In the genomic region with DNA sequence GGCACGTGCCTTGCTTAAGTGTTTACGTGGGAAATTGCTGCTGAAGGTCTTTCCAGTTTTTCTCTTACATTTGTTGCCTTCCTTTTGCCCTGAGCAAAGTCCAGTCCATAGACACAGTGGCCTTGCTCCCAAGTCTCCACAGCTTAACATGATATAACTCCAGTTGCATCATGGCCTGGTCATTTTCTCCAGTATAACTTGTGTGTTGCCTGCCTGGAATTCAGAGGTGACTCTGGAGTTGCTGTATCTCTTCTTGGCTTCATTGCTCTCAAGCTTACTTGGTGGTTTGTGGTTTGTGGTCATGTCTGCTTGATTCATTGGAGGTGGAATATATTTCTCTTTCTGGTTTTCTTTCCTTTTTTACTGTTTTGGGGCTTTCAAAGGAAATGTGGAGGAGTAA, we compare ENCODE assay signal across 23 mouse cellular contexts. TPM values are rescaled to one million over a fixed set of nuclear protein-coding genes. Genes with fewer than 3 reads are reported as not detected.
DNase-seq lines count a peak whose midpoint lies in the region; TF ChIP-seq lines count a peak whose summit lies in the region.
"Had no signal": no experiment of that assay in that cellular context is flagged by ENCODE, and none has a peak within 500 bp of the region (broad histone marks: within the 10 kb centered on the region; RNA-seq: fewer than 3 reads in every experiment).

No protein-coding gene starts in this region.

- H3K4me1 ChIP-seq in cortical plate, adult 2 months (ENCODE audit: control insufficient read depth, insufficient read depth, low read length) = peaks cover 16% of the 10 kb centered on the region; the same call in 1 of the 2 replicates
- no peaks in the 10 kb centered on the region for H3K4me1 ChIP-seq in lung, adult 2 months (ENCODE audit: control insufficient read depth, insufficient read depth, low read length)
- H3K4me1 ChIP-seq: embryonic facial prominence, embryonic 10.5 days; embryonic facial prominence, embryonic 13.5 days; forebrain, embryonic 12.5 days; forebrain, embryonic 15.5 days; hindbrain, embryonic 12.5 days; hindbrain, embryonic 15.5 days had no signal

- DNase-seq in layer of hippocampus, adult 2 months (ENCODE audit: low spot score in 2 of 2) = no peak
- no peak for DNase-seq in layer of hippocampus, postnatal 36 days
- DNase-seq in 3T3-L1 (ENCODE audit: low read depth, low spot score) = peak; percentile 80
- DNase-seq in kidney, postnatal 10 days = no peak
- no peak for DNase-seq in lung, adult 2 months
- DNase-seq: adrenal gland, postnatal 10 days; adrenal gland, postnatal 36 days; embryo, embryonic 11 days; gastrocnemius, postnatal 25 days; heart, adult 2 months had no signal

- H3K36me3 ChIP-seq in C2C12 (ENCODE audit: control insufficient read depth, insufficient read depth) = no peaks in the 10 kb centered on the region
- H3K36me3 ChIP-seq: embryonic facial prominence, embryonic 10.5 days; embryonic facial prominence, embryonic 13.5 days; forebrain, embryonic 12.5 days; forebrain, embryonic 15.5 days; hindbrain, embryonic 12.5 days; hindbrain, embryonic 15.5 days had no signal

- no peaks in the 10 kb centered on the region for H3K79me2 ChIP-seq in C2C12 (ENCODE audit: control insufficient read depth, insufficient read depth)

- peak overlapping the region; percentile 86 for H3K27ac ChIP-seq in layer of hippocampus, adult 2 months
- H3K27ac ChIP-seq in cortical plate, adult 2 months (ENCODE audit: insufficient read depth, low read length) = peak overlapping the region; percentile 94
- H3K27ac ChIP-seq: embryonic facial prominence, embryonic 10.5 days; embryonic facial prominence, embryonic 13.5 days; forebrain, embryonic 12.5 days; forebrain, embryonic 15.5 days; heart, adult 2 months; hindbrain, embryonic 12.5 days; hindbrain, embryonic 15.5 days had no signal

- no peak overlapping the region for H3K4me3 ChIP-seq in layer of hippocampus, adult 2 months
- no peak overlapping the region for H3K4me3 ChIP-seq in C2C12 (ENCODE audit: insufficient read depth, poor library complexity, severe bottlenecking)
- H3K4me3 ChIP-seq in cortical plate, adult 2 months (ENCODE audit: insufficient read depth, low read length) = no peak overlapping the region
- no peak overlapping the region for H3K4me3 ChIP-seq in lung, adult 2 months (replicated peaks; ENCODE audit: extremely low read depth, low read depth, low read length)
- H3K4me3 ChIP-seq: embryonic facial prominence, embryonic 10.5 days; embryonic facial prominence, embryonic 13.5 days; erythroblast, embryonic 14.5 days; forebrain, embryonic 12.5 days; forebrain, embryonic 15.5 days; heart, adult 2 months; hindbrain, embryonic 12.5 days; hindbrain, embryonic 15.5 days had no signal

- 55% methylated on average over 2 of the region's 2 CpGs for WGBS in lung, adult 2 months

- TF ChIP-seq CTCF in layer of hippocampus, adult 2 months (conservative IDR thresholded peaks at IDR 0.05) = no peak
- TF ChIP-seq CTCF in C2C12 (IDR thresholded peaks at IDR 0.05; ENCODE audit: control insufficient read depth, insufficient read depth, insufficient read length) = no peak
- no peak for TF ChIP-seq CTCF in cortical plate, adult 2 months (IDR thresholded peaks at IDR 0.05; ENCODE audit: extremely low read depth, insufficient read depth, low read length)
- no peak for TF ChIP-seq CTCF in lung, adult 2 months (IDR thresholded peaks at IDR 0.05; ENCODE audit: insufficient read depth, low read length)

- no peaks in the 10 kb centered on the region for H3K27me3 ChIP-seq in C2C12 (ENCODE audit: control insufficient read depth, insufficient read depth, insufficient read length)
- H3K27me3 ChIP-seq: embryonic facial prominence, embryonic 13.5 days; forebrain, embryonic 12.5 days; forebrain, embryonic 15.5 days; hindbrain, embryonic 12.5 days; hindbrain, embryonic 15.5 days had no signal

- H3ac ChIP-seq in C2C12 (ENCODE audit: control insufficient read depth, insufficient read length, low read depth) = no peak overlapping the region

- no peak for TF ChIP-seq POLR2A in cortical plate, adult 2 months (IDR thresholded peaks at IDR 0.05; ENCODE audit: extremely low read depth, insufficient read depth, low read length)
- TF ChIP-seq POLR2A in lung, adult 2 months (IDR thresholded peaks at IDR 0.05; ENCODE audit: borderline replicate concordance, extremely low read depth, low read depth, low read length) = no peak

- H3K79me3 ChIP-seq in C2C12 (ENCODE audit: low read depth) = no peaks in the 10 kb centered on the region

TF ChIP-seq in C2C12, 6 proteins besides CTCF, POLR2A, EP300 and RAD21:
- TF ChIP-seq CEBPB (IDR thresholded peaks at IDR 0.05; ENCODE audit: low read depth) = peak; percentile 61
- TF ChIP-seq MAX (IDR thresholded peaks at IDR 0.05) = no peak
- no peak for TF ChIP-seq USF1 (IDR thresholded peaks at IDR 0.05; ENCODE audit: low read depth)

RNA-seq across cellular contexts. Expression of gene Otud7a, which starts 17.7 kb away (rescaled TPM):
- 10 to 100 TPM; 71.3 to 72.5 TPM for total RNA-seq in layer of hippocampus, adult 2 months (2021)
- total RNA-seq in layer of hippocampus, postnatal 36 days (2021) = 10 to 100 TPM; 68.9 to 70.0 TPM
- 0.11 TPM for polyA plus RNA-seq in C2C12 (2012; fragmentation: generic; extraction: Trizol)
- polyA plus RNA-seq in cortical plate, adult 2 months (2012; rRNA removed) = 52.1 and 63.2 TPM in 2 replicates
- 0.07 and 0.12 TPM in 2 replicates for polyA plus RNA-seq in lung, adult 2 months (2012; rRNA removed)
- total RNA-seq: gastrocnemius, adult 8-10 months; heart, adult 2 months; hematopoietic stem cell, adult 5-6 weeks had no signal
- polyA plus RNA-seq: gonadal fat pad, adult 2 months; heart, postnatal 0 days had no signal

Comparison
In these comparisons a context has a peak if more than half of its experiments do, and no peak if none do; other contexts are left out.
1. RNA of gene Otud7a, which starts 17.7 kb away (polyA plus RNA-seq): 52.1 to 63.2 TPM in cortical plate, adult 2 months; 0.07 to 0.12 TPM in lung, adult 2 months and 0.11 TPM in C2C12 (single experiment); every median in the first group is over 10 times any median in the second.